Mouse (Mus musculus): Measurements from ENCODE around the gene Spag5.

GRCm38 (mm10) chr11:78371711-78372110, 70.4 kb downstream of the Spag5 start:
- TF ChIP-seq CTCF (conservative IDR thresholded peaks at IDR 0.05; ENCODE audit: low read length) (no peak), NANOG (IDR thresholded peaks at IDR 0.05; ENCODE audit: borderline replicate concordance, low read length) (no peak), POU5F1 (IDR thresholded peaks at IDR 0.05; ENCODE audit: borderline replicate concordance, low read length) (no peak)

Data from E14TG2a.4 (cell line).